Mouse (Mus musculus): ENCODE data around the gene Dnah6. TPM values are rescaled to one million over a fixed set of nuclear protein-coding genes. Genes with fewer than 3 reads are reported as not detected.

Gene Dnah6
- polyA plus RNA-seq, 1 experiment from 2014 or later, result 0.06 TPM

- 8% methylated on average over 3 of the region's 3 CpGs for WGBS
- H3K27ac ChIP-seq (ENCODE audit: low read length), result no peak overlapping the region
- no peaks in the 10 kb centered on the region; the same call in 1 of the 2 replicates for H3K36me3 ChIP-seq (ENCODE audit: insufficient read depth, low read length)
- H3K27me3 ChIP-seq (ENCODE audit: insufficient read depth, low read length), result no peaks in the 10 kb centered on the region
- H3K4me1 ChIP-seq (ENCODE audit: insufficient read depth, low read length), result no peaks in the 10 kb centered on the region
- no peak overlapping the region for H3K4me3 ChIP-seq (ENCODE audit: low read length)
- 0 out of 2 replicates have a peak, but pooled peaks cover 4% of the 10 kb centered on the region for H3K9me3 ChIP-seq (ENCODE audit: low read length)
- no peak for ATAC-seq (ENCODE audit: low FRiP score, low TSS enrichment)
- H3K9ac ChIP-seq (replicated peaks; ENCODE audit: low read length), result no peak overlapping the region
- H3K4me2 ChIP-seq (replicated peaks; ENCODE audit: low read depth, low read length), result no peak overlapping the region
These were observed 201.4 kb downstream of the Dnah6 start for GRCm38 (mm10) chr6:73020061-73020460.

GRCm38 (mm10) chr6:73018725-73019280 is 202.6 kb downstream of the Dnah6 start:
- Histone ChIP-seq H3K27ac (ENCODE audit: low read length) (no peak overlapping the region), H3K4me1 (ENCODE audit: insufficient read depth, low read length) (peaks cover 5% of the 10 kb centered on the region; the same call in 1 of the 2 replicates)

DNA sequence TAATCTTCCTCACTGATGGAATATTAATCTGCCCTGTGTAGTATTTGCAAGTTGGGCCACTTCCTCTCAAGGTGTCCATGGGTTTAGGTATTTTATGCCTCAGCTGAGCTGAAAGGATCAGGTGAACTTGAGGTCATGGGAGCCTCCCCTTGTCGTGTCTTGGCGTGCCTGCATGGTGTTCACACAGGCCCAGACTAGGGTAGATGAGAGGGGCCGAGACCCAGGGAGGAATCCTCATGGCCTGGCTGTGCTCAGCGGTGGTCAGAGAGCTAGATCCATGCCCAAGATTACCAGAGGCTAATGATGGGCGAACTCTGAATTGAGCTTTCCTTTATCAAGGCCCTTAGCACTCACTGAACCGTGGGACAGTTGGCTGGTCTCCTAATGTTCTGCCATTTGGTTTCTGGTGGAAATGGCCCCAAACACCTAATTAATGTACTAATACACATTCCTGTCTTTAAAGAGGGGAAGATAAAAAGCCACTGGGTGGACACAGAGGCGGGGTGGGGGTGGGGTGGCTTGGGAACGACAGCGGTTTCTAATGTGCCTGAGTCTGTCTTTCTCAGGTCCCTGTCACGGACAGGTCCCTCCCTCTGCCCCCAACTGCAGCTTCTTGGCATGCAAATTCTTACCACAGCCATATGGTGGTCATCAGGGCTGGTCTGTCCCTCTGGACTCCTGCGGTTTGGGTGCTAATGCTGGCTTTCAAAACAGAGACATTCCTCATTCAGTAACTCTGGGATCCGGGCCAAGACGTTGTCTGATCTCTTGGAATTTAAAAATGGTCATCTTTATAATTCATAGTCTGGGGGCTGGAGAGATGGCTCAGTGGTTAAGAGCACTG is 206.9 kb downstream of the Dnah6 start:
- Histone ChIP-seq H3K4me3 (ENCODE audit: low read length) (no peak overlapping the region), H3K36me3 (ENCODE audit: insufficient read depth, low read length) (no peaks in the 10 kb centered on the region), H3K4me1 (ENCODE audit: insufficient read depth, low read length) (peaks cover 8% of the 10 kb centered on the region; the same call in 1 of the 2 replicates), H3K9ac (replicated peaks; ENCODE audit: low read length) (no peak overlapping the region), H3K4me2 (replicated peaks; ENCODE audit: low read depth, low read length) (no peak overlapping the region), H3K27me3 (ENCODE audit: insufficient read depth, low read length) (no peaks in the 10 kb centered on the region), H3K9me3 (ENCODE audit: low read length) (0 out of 2 replicates have a peak, but pooled peaks cover 2% of the 10 kb centered on the region), H3K27ac (ENCODE audit: low read length) (0 out of 2 replicates have a peak overlapping the region, but pooled peaks have one; percentile 1)
- ATAC-seq (ENCODE audit: low FRiP score, low TSS enrichment), result peak; percentile 80
- 18% methylated on average over 13 of the region's 13 CpGs for WGBS

More at GRCm38 (mm10) chr6:73018725-73019280, 202.6 kb downstream of the Dnah6 start:
- no peak overlapping the region for H3K9ac ChIP-seq (replicated peaks; ENCODE audit: low read length)
- 0 out of 2 replicates have a peak, but pooled peaks cover 4% of the 10 kb centered on the region for H3K9me3 ChIP-seq (ENCODE audit: low read length)
- no peak overlapping the region for H3K4me3 ChIP-seq (ENCODE audit: low read length)
- no peak overlapping the region for H3K4me2 ChIP-seq (replicated peaks; ENCODE audit: low read depth, low read length)
- ATAC-seq (ENCODE audit: low FRiP score, low TSS enrichment), result no peak
- H3K36me3 ChIP-seq (ENCODE audit: insufficient read depth, low read length), result no peaks in the 10 kb centered on the region; the same call in 1 of the 2 replicates
- 83% methylated on average over 10 of the region's 10 CpGs for WGBS
- no peaks in the 10 kb centered on the region for H3K27me3 ChIP-seq (ENCODE audit: insufficient read depth, low read length)

DNA sequence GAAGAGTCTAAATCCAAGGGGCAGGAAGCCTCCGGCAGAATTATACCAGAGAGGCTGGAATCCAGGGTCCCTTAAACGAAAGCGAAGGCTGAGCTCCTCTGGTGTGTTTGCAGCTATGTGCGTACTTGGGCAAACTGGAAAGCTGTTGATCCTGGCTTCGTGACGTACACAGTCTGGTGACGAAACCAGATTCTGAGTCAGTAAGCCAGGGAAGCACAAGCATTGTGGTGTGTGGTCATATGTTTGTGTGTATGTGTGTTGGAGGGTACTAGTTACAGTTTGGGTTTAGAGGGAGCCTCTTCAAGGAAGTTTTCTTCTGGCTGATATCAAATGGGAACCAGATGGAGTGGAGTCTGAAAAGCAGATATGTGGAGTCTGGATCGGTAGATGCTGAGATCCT is 208.5 kb downstream of the Dnah6 start:
- no peaks in the 10 kb centered on the region for H3K36me3 ChIP-seq (ENCODE audit: insufficient read depth, low read length)
- no peak overlapping the region for H3K4me2 ChIP-seq (replicated peaks; ENCODE audit: low read depth, low read length)
- peaks cover 8% of the 10 kb centered on the region; the same call in 1 of the 2 replicates for H3K4me1 ChIP-seq (ENCODE audit: insufficient read depth, low read length)
- WGBS, result 83% methylated on average over 8 of the region's 8 CpGs
- H3K9ac ChIP-seq (replicated peaks; ENCODE audit: low read length), result no peak overlapping the region
- no peak overlapping the region for H3K27ac ChIP-seq (ENCODE audit: low read length)
- 0 out of 2 replicates have a peak, but pooled peaks cover 2% of the 10 kb centered on the region for H3K9me3 ChIP-seq (ENCODE audit: low read length)
- no peak for ATAC-seq (ENCODE audit: low FRiP score, low TSS enrichment)
- no peaks in the 10 kb centered on the region for H3K27me3 ChIP-seq (ENCODE audit: insufficient read depth, low read length)
- H3K4me3 ChIP-seq (ENCODE audit: low read length), result no peak overlapping the region

DNA sequence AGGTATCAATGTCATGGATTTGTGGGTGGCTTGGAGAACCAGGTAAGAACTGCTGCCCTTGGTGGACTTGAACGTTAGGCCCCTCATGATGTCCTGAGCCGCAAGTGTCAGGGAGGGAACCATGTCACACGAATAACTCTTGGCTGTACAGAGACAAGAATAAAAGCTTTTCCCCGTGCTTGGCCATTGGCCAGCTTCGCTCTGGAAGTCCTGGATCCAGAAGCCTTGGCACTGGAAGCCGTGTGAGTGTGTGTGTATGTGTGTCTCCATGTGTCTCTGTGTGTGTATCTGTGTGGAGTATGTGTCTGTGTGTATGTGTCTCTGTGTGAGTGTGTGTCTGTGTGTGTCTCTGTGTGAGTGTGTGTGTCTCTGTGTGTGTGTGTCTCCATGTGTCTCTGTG is 209.6 kb downstream of the Dnah6 start:
- Histone ChIP-seq H3K9me3 (ENCODE audit: low read length) (0 out of 2 replicates have a peak, but pooled peaks cover 2% of the 10 kb centered on the region), H3K4me1 (ENCODE audit: insufficient read depth, low read length) (peaks cover 8% of the 10 kb centered on the region; the same call in 1 of the 2 replicates), H3K9ac (replicated peaks; ENCODE audit: low read length) (no peak overlapping the region), H3K27ac (ENCODE audit: low read length) (no peak overlapping the region), H3K27me3 (ENCODE audit: insufficient read depth, low read length) (no peaks in the 10 kb centered on the region), H3K36me3 (ENCODE audit: insufficient read depth, low read length) (no peaks in the 10 kb centered on the region), H3K4me3 (ENCODE audit: low read length) (no peak overlapping the region), H3K4me2 (replicated peaks; ENCODE audit: low read depth, low read length) (no peak overlapping the region)
- no peak for ATAC-seq (ENCODE audit: low FRiP score, low TSS enrichment)
- WGBS, result 61% methylated on average over 6 of the region's 6 CpGs

GRCm38 (mm10) chr6:73010073-73010472 is 211.4 kb downstream of the Dnah6 start:
- 56% methylated on average over 6 of the region's 6 CpGs for WGBS

DNA sequence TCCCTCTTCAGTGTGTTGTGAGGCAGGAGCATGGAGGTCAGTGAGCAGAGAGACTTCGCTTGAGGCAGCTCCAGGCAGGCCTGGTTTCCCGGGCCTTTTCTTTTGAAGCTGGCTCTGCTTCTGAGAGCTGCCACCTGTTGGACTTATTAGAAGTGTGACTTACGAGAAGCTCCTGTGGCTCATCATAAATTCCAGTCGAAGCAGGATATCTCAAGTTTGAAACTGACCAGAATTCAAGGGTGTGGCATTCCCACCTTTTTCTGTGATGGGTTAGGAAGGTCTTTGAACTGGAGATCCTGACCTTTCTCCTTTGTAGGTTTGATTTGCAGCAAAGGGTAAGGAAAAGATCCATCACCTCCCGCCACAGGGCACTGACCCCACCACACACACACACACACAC is 217.8 kb downstream of the Dnah6 start:
- no peak for ATAC-seq (ENCODE audit: low FRiP score, low TSS enrichment)
- Histone ChIP-seq H3K9ac (replicated peaks; ENCODE audit: low read length) (no peak overlapping the region), H3K36me3 (ENCODE audit: insufficient read depth, low read length) (no peaks in the 10 kb centered on the region), H3K27me3 (ENCODE audit: insufficient read depth, low read length) (no peaks in the 10 kb centered on the region), H3K4me1 (ENCODE audit: insufficient read depth, low read length) (no peaks in the 10 kb centered on the region), H3K27ac (ENCODE audit: low read length) (no peak overlapping the region), H3K9me3 (ENCODE audit: low read length) (no peaks in the 10 kb centered on the region), H3K4me2 (replicated peaks; ENCODE audit: low read depth, low read length) (no peak overlapping the region), H3K4me3 (ENCODE audit: low read length) (no peak overlapping the region)
- 40% methylated on average over 5 of the region's 5 CpGs for WGBS

More at GRCm38 (mm10) chr6:73010073-73010472, 211.4 kb downstream of the Dnah6 start:
- 0 out of 2 replicates have a peak, but pooled peaks cover 2% of the 10 kb centered on the region for H3K9me3 ChIP-seq (ENCODE audit: low read length)
- no peak overlapping the region for H3K4me3 ChIP-seq (ENCODE audit: low read length)
- H3K4me1 ChIP-seq (ENCODE audit: insufficient read depth, low read length), result peaks cover 8% of the 10 kb centered on the region; the same call in 1 of the 2 replicates
- no peak overlapping the region for H3K27ac ChIP-seq (ENCODE audit: low read length)
- H3K36me3 ChIP-seq (ENCODE audit: insufficient read depth, low read length), result no peaks in the 10 kb centered on the region
- no peak for ATAC-seq (ENCODE audit: low FRiP score, low TSS enrichment)
- no peak overlapping the region for H3K4me2 ChIP-seq (replicated peaks; ENCODE audit: low read depth, low read length)
- no peaks in the 10 kb centered on the region for H3K27me3 ChIP-seq (ENCODE audit: insufficient read depth, low read length)
- no peak overlapping the region for H3K9ac ChIP-seq (replicated peaks; ENCODE audit: low read length)

DNA sequence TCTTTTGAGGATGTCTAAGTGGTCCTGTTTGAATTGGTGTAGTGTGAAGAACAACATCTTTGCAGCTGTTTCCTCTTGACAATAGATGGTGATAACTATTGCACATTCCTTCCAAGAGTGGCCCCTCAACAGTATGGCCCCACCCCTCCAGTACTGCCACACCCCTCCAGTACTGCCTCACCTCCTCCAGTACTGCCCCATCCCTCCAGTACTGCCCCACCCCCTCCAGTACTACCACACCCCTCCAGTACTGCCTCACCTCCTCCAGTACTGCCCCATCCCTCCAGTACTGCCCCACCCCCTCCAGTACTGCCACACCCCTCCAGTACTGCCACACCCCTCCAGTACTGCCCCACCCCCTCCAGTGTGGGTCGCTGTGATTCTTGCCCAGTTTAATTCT is 219.1 kb downstream of the Dnah6 start:
- WGBS, result 71% methylated on average over 1 of the region's 1 CpGs
- Histone ChIP-seq H3K4me1 (ENCODE audit: insufficient read depth, low read length) (no peaks in the 10 kb centered on the region), H3K36me3 (ENCODE audit: insufficient read depth, low read length) (no peaks in the 10 kb centered on the region), H3K27ac (ENCODE audit: low read length) (no peak overlapping the region), H3K4me2 (replicated peaks; ENCODE audit: low read depth, low read length) (no peak overlapping the region), H3K9me3 (ENCODE audit: low read length) (no peaks in the 10 kb centered on the region), H3K4me3 (ENCODE audit: low read length) (no peak overlapping the region), H3K27me3 (ENCODE audit: insufficient read depth, low read length) (no peaks in the 10 kb centered on the region), H3K9ac (replicated peaks; ENCODE audit: low read length) (no peak overlapping the region)
- ATAC-seq (ENCODE audit: low FRiP score, low TSS enrichment), result no peak; the same call in 1 of the 2 replicates

DNA sequence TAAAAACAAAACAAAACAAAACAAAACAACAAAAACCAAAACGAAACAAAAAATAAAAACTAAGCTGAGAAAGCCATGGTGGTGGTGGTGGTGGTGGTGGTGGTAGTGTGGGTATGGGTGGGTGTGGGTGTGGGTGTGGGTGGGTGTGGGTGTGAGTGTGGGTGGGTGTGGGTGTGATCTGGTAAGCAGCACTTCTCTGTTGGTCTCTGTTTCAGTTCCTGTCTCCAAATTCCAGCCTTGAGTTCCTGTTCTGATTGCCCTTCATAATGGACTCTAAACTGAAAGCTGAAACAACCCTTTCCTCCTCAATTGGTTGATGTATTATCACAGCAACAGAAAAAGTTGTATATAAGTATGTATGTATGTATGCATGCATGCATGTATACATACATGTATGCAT is 222.6 kb downstream of the Dnah6 start:
- no peaks in the 10 kb centered on the region for H3K36me3 ChIP-seq (ENCODE audit: insufficient read depth, low read length)
- no peaks in the 10 kb centered on the region for H3K27me3 ChIP-seq (ENCODE audit: insufficient read depth, low read length)
- 83% methylated on average over 1 of the region's 1 CpGs for WGBS
- no peak overlapping the region for H3K4me2 ChIP-seq (replicated peaks; ENCODE audit: low read depth, low read length)
- H3K9me3 ChIP-seq (ENCODE audit: low read length), result no peaks in the 10 kb centered on the region
- H3K27ac ChIP-seq (ENCODE audit: low read length), result no peak overlapping the region
- ATAC-seq (ENCODE audit: low FRiP score, low TSS enrichment), result no peak
- H3K9ac ChIP-seq (replicated peaks; ENCODE audit: low read length), result no peak overlapping the region
- H3K4me1 ChIP-seq (ENCODE audit: insufficient read depth, low read length), result no peaks in the 10 kb centered on the region
- H3K4me3 ChIP-seq (ENCODE audit: low read length), result no peak overlapping the region
